Mouse (Mus musculus) kidney, adult 11 months (tissue): ENCODE data around the gene Selenbp2.
"Not testable (repeated sequence)": the region's sequence is repeated elsewhere in the genome, so short reads cannot be mapped to it uniquely, and the experiment has no call there.

Experiments used
- DNase-seq: peaks from one replicate; pipeline ENCODE4 v3.0.0; 2022

Selenbp2 gene

GRCm38 (mm10) chr3:94693874-94694273 is 518 bp downstream of the Selenbp2 start:
- DNase-seq, result not testable (repeated sequence)

- DNase-seq, result not testable (repeated sequence)
Measured at GRCm38 (mm10) chr3:94695591-94695990, 2.2 kb downstream of the Selenbp2 start.

- DNase-seq, result not testable (repeated sequence)
Measured at GRCm38 (mm10) chr3:94696257-94696656, 2.9 kb downstream of the Selenbp2 start.

GRCm38 (mm10) chr3:94702163-94702810 is 8.9 kb downstream of the Selenbp2 start:
- not testable (repeated sequence) for DNase-seq

GRCm38 (mm10) chr3:94702856-94703255 is 9.5 kb downstream of the Selenbp2 start:
- DNase-seq, result no peak

- peak; percentile 38 for DNase-seq
Measured at GRCm38 (mm10) chr3:94703364-94703763, 10.0 kb downstream of the Selenbp2 start.

- DNase-seq, result not testable (repeated sequence)
Measured at GRCm38 (mm10) chr3:94710591-94710990, 17.2 kb downstream of the Selenbp2 start.

GRCm38 (mm10) chr3:94713424-94713823 is 20.1 kb downstream of the Selenbp2 start:
- DNase-seq, result not testable (repeated sequence)

- DNase-seq, result not testable (repeated sequence)
Measured at GRCm38 (mm10) chr3:94718253-94718652, 24.9 kb downstream of the Selenbp2 start.

GRCm38 (mm10) chr3:94723637-94724036 is 30.3 kb downstream of the Selenbp2 start:
- DNase-seq, result not testable (repeated sequence)

GRCm38 (mm10) chr3:94745691-94746090 is 52.3 kb downstream of the Selenbp2 start:
- DNase-seq, result no peak
